Mouse (Mus musculus) brain, embryonic 14.5 days (tissue): ENCODE data around the gene Pappa. TPM values are rescaled to one million over a fixed set of nuclear protein-coding genes. Genes with fewer than 3 reads are reported as not detected.

Source experiments
- DNase-seq: peaks from one replicate; pipeline ENCODE4 v3.0.0-alpha.2; 2011; ENCODE audit warnings: low read depth
- CTCF ChIP-seq: fragments of 200-500 bp; IDR thresholded peaks from 2 replicates; pipeline ENCODE4 v1.5.1; 2012; ENCODE audit warnings: inconsistent platforms, mild to moderate bottlenecking, moderate library complexity, borderline replicate concordance; ENCODE audit not compliant: insufficient read depth, insufficient read length; ENCODE audit errors: extremely low read depth
- POLR2A ChIP-seq: fragments of 200-500 bp; IDR thresholded peaks from 2 replicates; pipeline ENCODE4 v1.6.1; 2012; ENCODE audit warnings: mild to moderate bottlenecking, inconsistent platforms, borderline replicate concordance; ENCODE audit not compliant: poor library complexity, insufficient read depth, insufficient read length, severe bottlenecking; ENCODE audit errors: extremely low read depth
- polyA plus RNA-seq: library from polyadenylated mRNA; depleted of rRNA; stranded (reverse); fragments of >200 nt; gene quantifications from 2 replicates; pipeline ENCODE4 v1.2.3, GENCODE M21; 2012; rRNA removed

Gene Pappa
- polyA plus RNA-seq: 0.49 and 1.0 TPM in 2 replicates

GRCm38 (mm10) chr4:65123741-65124224 is at the start of gene Pappa:
TSS of gene Pappa (plus strand) at chr4:65124174.
- TF ChIP-seq CTCF (no peak), POLR2A (no peak)
- peak; percentile 49 for DNase-seq

DNA sequence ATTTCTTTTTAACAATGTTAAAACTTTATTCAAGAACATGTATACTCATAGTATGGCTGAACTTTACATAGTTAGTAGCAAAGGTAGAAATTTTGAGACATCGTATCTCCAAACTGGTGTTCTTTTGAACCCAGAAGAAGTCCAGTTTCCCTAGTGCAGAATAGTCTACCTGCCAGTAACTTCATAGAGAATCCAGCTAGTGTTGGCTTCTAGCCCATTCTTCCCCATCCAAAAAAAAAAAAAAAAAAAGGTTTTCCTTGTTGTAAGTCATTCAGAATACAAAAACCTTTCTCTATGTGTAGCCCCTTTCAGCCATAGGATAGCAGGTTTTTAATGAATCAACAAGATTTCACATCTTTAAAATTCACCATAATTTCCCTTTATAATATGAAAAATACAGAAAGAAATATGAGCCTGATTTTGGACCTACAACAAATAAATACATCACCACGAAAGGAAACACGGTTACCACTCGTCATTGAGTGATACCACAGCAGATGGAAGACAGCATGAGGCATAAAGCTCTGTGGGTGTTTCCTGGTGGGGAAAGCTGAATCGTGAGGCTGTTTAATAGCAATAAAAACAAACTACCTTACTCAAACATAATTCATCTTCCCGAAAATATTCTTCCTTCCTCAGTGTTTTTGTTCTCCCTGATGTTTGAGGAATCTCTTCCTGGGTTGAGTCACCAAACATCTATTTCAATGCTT is 45.9 kb upstream of the Pappa start:
- TF ChIP-seq CTCF: no peak
- TF ChIP-seq POLR2A: no peak
- DNase-seq: no peak

- TF ChIP-seq CTCF (no peak), POLR2A (no peak)
- DNase-seq: no peak
Measured at GRCm38 (mm10) chr4:65086864-65087263, 37.1 kb upstream of the Pappa start.

- DNase-seq: no peak
- no peak for TF ChIP-seq CTCF
- no peak for TF ChIP-seq POLR2A
Measured at GRCm38 (mm10) chr4:65087592-65087991, 36.4 kb upstream of the Pappa start.

GRCm38 (mm10) chr4:65092191-65092590 is 31.8 kb upstream of the Pappa start:
- peak; percentile 30 for DNase-seq
- TF ChIP-seq POLR2A (no peak), CTCF (peak; percentile 49; the same call in 1 of the 2 replicates)

GRCm38 (mm10) chr4:65120329-65120728 is 3.6 kb upstream of the Pappa start:
- TF ChIP-seq POLR2A (no peak), CTCF (no peak)
- no peak for DNase-seq

DNA sequence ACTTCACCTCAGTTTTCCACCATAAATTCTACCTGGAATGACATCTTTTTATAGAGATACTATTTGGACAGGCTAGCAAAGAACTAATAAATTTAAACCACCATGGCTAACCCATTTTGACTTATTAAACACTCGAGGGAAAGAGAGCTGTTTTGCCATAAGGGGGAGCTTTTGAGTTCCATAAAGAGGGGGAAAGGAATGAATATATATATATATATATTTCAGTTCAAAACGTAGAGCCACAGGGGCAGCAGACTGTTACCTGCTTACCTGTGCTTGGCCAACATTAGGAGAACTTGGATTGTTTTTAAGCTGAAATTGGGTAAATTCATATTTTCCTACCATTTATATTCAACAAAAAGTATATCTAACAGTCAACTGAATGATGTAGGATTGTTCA is 1.1 kb upstream of the Pappa start:
- peak; percentile 65 for DNase-seq
- TF ChIP-seq POLR2A (no peak), CTCF (no peak)

DNA sequence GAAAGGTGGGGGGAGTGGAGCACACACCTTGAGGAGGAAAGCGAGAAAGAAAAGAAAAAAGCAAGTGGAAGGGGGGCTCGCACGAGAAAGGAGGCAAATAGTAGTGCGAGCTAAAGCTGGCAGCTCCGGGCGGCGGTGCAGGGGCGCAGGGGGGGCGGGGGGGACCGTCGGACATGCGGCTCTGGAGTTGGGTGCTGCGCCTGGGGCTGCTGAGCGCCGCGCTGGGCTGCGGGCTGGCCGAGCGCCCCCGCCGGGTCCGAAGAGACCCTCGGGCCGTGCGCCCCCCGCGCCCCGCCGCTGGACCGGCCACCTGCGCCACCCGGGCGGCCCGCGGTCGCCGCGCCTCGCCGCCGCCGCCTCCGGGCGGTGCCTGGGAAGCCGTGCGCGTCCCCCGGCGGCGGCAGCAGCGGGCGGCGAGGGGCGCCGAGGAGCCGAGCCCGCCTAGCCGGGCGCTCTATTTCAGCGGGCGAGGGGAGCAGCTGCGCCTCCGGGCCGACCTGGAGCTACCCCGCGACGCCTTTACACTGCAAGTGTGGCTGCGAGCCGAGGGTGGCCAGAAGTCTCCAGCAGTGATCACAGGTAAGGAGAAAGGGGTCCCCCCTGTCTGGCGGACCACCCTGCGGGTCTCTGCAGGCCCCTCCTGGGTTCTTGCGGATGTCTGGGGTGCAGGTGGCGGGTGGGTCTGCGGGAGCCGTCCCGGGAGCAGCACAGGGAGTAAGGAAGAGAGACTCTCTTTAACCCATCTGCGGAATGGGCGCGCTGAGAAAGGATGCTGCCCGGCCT is 586 bp downstream of the Pappa start:
- TF ChIP-seq POLR2A (no peak), CTCF (no peak)
- peak; percentile 60 for DNase-seq

DNA sequence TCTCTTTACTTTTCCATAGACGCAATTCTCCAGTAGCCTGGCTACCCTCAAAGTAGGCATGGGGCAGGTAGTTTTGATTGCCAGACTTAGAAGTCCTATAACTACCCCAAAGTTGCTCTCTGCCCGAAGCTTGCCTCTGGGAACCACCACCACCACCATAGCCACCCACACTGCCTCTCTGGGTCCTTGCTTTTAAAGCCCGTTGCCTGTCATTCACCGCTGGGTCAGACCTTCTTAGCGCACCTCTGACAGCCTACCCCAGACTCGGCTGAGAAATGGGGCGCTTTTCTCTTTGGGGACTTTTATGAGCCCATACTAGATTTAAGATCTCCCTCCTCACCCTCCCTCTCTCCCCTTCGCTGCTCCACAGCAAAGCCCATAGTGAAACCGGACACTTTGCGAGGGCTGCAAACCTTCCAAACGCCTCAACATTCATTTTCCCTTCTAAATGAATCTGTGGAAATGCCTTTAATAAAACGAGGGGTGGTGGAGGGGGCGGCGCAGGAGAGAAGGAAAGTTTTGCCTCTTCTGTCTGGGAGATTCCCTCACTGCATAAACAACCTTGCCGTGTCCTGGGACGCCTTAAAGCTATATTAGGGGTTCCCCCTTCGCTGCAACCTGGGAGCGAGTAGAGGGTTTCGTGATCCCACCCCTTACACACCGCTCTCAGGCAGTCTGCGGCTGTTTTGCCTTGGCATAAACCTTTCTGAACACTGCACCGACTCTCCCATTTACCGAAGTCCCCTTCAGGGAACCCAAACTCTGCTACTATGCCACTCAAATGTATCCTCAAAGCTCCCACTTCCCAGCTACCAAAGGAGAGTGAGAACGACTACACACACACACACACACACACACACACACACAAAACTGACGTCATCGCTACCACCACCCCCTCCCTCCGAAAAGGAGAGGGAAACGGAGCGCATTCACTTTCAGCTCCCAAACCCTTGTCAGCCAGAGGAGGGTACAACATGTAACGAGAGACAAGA is 1.7 kb downstream of the Pappa start:
- TF ChIP-seq POLR2A (no peak), CTCF (no peak)
- peak; percentile 79 for DNase-seq

- no peak for TF ChIP-seq POLR2A
- no peak for TF ChIP-seq CTCF
- peak; percentile 93 for DNase-seq
Measured at GRCm38 (mm10) chr4:65126451-65127290, 2.7 kb downstream of the Pappa start.

- no peak for TF ChIP-seq POLR2A
- TF ChIP-seq CTCF: no peak
- DNase-seq: peak; percentile 61
Measured at GRCm38 (mm10) chr4:65127291-65127590, 3.3 kb downstream of the Pappa start.
